Mouse (Mus musculus) A20 (cell line): ENCODE results near the gene Kif18b.

Experiments
- DNase-seq: peaks from one replicate; pipeline ENCODE4 v3.0.0-alpha.2; 2011; ENCODE audit warnings: low read depth, low spot score

Gene Kif18b

DNA sequence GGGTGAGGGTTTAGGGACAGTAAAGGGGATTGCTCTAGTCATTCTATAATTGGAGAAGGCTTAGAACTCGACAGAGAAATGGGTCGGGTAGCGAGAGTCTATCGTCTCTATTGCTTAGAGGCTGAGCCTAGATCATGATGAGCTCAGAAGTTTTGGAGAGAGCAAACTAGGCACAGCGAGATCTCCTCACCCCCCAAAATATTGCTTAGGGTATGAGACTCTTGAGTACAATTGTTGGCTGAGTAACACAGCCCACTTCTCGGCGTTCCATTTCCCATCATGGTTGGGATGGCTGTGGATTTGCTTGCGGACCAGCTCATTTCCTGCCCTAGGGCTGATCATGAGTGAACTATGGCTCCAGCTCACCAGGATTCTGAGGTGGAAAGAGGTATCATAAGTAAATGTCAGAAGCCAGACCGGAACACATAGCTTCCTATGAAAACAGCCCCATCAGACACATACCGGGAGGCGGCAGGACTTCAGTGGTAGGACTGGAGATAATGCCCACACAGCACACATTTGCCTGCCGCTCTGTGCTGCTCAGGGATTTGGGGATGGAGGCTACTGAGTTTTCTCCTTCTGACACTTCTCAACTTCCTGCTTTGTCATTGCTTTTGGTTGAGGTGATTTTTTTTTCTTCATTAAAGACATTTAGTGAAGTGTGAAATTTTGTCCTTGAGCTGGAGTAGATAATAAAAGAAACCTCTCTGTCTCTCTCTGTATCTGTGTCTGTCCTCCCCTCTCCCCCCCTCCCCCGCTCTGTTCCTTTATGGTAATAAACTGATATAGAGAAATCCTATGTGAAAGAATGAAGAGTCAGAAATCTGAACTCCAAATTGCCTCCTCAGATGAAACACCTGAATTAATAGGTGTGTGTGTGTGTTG, 43.4 kb downstream of the Kif18b start:
- DNase-seq, result no peak

DNA sequence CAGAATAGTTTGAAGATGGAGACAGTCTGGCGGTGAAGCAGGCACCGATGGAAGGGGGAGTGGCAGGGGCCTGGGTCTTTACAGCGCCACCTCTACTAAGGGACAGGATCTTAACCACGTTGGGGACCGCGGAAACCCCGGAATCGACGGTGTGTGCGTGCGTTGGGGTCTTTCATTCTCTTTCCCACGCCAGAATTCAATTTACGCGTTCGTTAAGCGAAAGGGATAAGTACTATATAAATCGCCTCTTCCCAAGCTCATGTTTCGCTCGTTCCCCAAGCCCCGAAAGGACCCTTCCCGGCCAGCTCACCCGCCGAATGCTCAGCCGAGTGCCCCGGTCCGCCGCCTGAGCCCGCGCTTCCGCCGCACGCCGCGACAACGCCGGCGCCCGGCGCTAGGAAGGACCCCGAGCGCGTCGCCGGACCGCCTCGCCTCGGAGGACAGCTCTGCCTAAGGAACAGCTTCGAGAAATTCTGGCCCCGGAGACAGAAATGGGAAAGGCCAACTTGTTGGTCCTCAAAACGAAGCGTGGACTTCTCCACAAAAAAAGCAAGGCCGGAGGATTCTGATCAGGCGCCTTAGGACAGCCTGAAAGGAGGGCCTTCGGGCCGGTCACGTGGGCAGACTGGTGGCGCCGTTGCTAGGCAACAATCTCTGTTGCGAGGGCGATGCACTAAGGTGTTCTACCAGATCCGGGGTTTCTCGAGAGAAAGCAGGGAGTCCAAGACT, 44.2 kb downstream of the Kif18b start, which contains the start of the genes Eftud2 and Ccdc103:
Gene Eftud2, minus strand, starts transcription at position 401 of the 729 bp plus-strand sequence.
Gene Ccdc103, plus strand, starts transcription at position 620 of the 729 bp plus-strand sequence.
- peak; percentile 95 for DNase-seq

DNA sequence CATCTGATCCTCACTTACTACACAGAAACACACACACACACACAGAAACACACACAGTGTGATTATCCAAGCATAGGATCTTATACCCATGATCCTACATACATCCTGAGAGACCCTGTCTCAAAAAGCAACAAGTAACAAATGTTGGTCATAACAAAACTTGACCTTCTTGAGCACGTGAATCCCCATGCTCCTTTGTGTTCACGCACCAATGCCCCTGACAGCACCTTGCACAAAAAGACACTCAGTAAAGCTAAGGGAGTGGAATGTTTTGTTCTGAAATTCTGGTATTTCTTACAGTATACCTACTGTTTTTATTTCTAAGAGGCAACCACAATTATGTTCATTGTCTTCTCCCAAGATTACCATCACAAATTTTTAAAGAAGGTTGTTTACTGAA, 45.4 kb downstream of the Kif18b start:
- DNase-seq, result peak; percentile 53

DNA sequence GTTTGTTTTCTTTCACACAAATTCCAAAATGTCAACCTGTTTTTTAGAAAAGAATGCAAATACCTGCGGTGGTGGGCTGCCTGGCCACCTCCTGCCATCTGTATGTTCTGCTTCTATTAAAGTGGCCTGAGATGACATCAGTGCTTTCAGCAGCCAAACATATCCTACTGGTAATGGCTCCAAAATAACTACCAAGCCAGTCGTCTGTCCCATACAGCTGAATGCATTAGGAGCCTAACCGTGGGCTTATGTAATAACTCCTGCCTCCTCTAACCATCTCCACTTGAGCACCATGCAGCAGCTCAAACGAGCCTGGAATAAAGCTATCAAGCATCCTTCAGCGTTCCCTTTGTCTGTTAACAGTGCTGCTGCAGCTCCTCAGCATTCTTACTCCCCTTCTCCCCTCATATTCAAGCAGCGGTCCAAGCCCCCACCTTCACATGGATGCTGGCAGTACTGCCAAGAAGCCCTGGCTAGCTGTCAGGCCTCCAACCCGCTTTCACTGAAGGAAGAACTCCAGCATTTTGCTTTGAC, 50.1 kb downstream of the Kif18b start:
- no peak for DNase-seq

DNA sequence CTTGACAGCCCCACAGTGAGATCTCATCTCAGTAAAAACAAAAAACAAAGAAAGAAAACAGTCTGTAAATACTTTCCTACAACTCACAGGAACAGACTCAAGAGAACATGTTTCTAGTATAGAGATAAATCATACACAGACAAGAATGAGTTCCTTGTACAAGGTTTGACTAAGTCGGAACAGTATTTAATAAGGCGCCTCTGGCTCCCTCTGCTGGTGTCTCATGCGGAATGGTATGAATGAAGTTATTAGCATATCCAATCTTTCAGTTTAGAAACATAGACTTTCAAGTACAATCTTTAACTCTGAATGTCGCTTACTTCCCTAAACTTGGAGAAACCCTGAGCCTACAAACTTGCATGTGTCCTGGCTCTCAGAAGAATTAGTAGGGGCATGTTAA, 60.7 kb downstream of the Kif18b start:
- DNase-seq, result peak; percentile 61

DNA sequence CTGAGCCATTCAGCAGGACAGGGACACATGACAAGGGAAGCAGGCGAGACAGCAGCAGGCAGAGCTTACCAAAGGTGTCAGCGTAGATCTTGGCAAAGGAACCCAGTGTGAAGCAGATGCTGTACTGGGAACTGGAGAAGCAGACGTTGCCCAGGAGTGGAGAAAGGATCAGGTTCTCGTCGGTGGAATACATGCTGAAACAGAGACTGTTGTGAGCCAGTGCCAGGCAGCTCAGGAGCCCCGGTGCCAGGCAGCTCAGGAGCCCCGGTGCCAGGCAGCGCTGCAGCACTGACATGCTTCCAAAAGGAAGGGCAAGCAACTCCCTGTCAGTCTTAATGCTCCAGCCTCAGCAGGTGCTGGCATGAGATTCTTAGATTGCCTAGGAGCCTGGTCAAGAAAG, 65.0 kb downstream of the Kif18b start:
- DNase-seq, result no peak

DNA sequence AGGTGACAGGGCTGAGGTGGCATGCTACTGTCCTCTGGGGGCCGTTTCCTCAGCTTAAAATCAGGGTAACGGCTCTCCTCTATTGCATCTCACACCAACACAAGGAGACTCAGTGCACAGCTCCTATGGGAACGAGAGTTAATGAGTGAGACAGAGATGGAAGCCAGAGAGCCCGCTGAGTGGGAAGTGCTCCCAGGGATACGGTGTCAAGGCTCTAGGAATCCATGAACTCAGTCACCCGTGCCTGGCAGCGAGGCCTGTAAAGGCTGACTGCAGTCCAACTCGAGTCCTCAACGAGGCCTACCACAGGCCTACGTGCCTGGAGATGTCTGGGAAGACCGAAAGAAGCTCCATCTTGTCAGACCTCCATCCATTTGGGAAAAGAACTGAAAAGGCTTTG, 66.0 kb downstream of the Kif18b start:
- DNase-seq, result no peak

DNA sequence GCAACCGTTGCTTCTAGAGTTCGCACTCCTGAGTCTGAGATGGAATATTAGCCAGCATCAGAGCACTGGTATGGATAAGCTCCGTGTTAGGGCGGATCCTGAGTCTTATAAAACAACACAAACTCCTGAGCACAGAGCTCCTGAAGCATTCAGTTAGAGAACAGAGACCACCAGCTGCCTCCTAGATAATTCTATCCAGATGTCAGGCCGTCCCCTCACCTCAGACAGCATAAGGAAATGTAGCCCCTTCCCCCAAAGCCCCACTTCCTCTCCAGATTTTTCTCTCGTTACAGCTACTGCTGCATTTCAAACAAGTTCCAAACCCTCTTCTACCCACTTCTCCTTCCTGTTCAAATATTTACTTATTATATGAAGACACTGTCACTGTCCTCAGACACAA, 69.0 kb downstream of the Kif18b start:
- DNase-seq, result no peak
